Comparison of ENCODE assay signal across 8 mouse cellular contexts in the genomic region with DNA sequence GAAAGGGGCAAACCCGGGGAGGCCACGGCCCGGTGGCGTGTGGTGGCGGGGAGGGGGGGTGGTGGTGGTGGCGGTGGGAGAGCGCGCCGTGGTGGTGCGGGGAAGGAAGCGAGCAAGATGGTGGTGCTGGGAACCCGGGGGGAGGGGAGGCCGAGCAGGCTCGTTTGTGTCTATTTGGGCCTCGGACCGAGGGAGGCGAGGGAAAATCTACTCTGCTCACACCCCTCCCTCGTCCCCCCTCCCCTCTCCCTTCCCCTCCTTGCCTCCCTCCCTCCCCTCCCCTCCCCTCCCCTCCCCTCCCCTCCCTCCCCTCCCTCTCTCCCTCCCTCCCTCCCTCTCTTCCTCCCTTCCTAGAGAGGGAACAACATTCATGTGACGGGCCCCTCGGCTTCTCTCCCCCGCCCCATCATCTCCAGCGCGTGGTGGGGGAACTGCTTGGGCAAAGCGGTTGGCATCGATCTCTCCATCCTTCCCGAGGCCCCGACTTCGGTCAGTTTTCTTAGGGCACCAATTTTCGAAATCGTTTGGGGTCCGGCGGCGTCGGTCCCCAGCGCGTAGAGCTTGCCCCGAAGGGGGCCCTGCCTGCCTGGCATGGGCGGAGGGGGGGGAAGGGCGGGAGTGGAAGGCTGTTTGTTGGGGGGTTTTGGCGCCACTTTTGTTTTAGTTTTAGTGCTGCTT. TPM values are rescaled to one million over a fixed set of nuclear protein-coding genes. Genes with fewer than 3 reads are reported as not detected.
A peak's percentile ranks its signal among the peaks of the same experiment; 100 is the strongest.
DNase-seq lines count a peak whose midpoint lies in the region; ATAC-seq and TF ChIP-seq lines count a peak whose summit lies in the region.

No protein-coding gene starts in this region.

- ATAC-seq in Patski, result peak; percentile 7
- ATAC-seq in hindbrain, embryonic 15.5 days (ENCODE audit: low FRiP score, low read depth), result peak; percentile 87

- in situ Hi-C loops in Patski (cut with MboI; ENCODE audit: low pct_unique_long_range_greater_than_20kb), result loop anchor here (10.0 kb wide), 1 partner anchor 54 kb away; no protein-coding TSS in a partner anchor

- H3K4me2 ChIP-seq in hindbrain, embryonic 15.5 days, result peak overlapping the region; percentile 55

- H3K27me3 ChIP-seq in Patski, result peaks cover 16% of the 10 kb centered on the region
- no peaks in the 10 kb centered on the region for H3K27me3 ChIP-seq in hindbrain, embryonic 15.5 days
- H3K27me3 ChIP-seq in megakaryocyte, embryonic 14.5 days (replicated peaks), result no peaks in the 10 kb centered on the region

- no peak for DNase-seq in Patski (ENCODE audit: low read depth, low spot score)
- DNase-seq in cerebellum, postnatal 10 days, result peak; percentile 92 to 94
- DNase-seq in frontal cortex, postnatal 36 days (ENCODE audit: low spot score in 2 of 2), result peak; percentile 48 to 58
- peak; percentile 30 to 72 for DNase-seq in left cerebral cortex, adult 8-10 months (ENCODE audit: low spot score in 2 of 2)
- peak; percentile 73 for DNase-seq in right cerebral cortex, postnatal 14 days
- DNase-seq in urinary bladder, postnatal 25 days (ENCODE audit: low spot score), result peak; percentile 54

- no peaks in the 10 kb centered on the region for H3K9me3 ChIP-seq in hindbrain, embryonic 15.5 days
- H3K9me3 ChIP-seq in megakaryocyte, embryonic 14.5 days, result peaks cover 11% of the 10 kb centered on the region; the same call in 1 of the 2 replicates

- H3K4me3 ChIP-seq in hindbrain, embryonic 15.5 days, result peak overlapping the region; percentile 63
- H3K4me3 ChIP-seq in megakaryocyte, embryonic 14.5 days (replicated peaks), result peak overlapping the region; percentile 93

- no peaks in the 10 kb centered on the region for H3K36me3 ChIP-seq in hindbrain, embryonic 15.5 days
- no peaks in the 10 kb centered on the region for H3K36me3 ChIP-seq in megakaryocyte, embryonic 14.5 days (replicated peaks; ENCODE audit: low read length)

- no peak for TF ChIP-seq CTCF in Patski (IDR thresholded peaks at IDR 0.05)

- peak overlapping the region; percentile 98 for H3K27ac ChIP-seq in hindbrain, embryonic 15.5 days (replicated peaks)

- WGBS in hindbrain, embryonic 15.5 days, result 27% methylated on average over 18 of the region's 40 CpGs

- peak overlapping the region; percentile 75 for H3K9ac ChIP-seq in hindbrain, embryonic 15.5 days

- peaks cover 6% of the 10 kb centered on the region for H3K4me1 ChIP-seq in hindbrain, embryonic 15.5 days (replicated peaks)
- peaks cover 10% of the 10 kb centered on the region for H3K4me1 ChIP-seq in megakaryocyte, embryonic 14.5 days

- CTCF ChIA-PET in Patski (lab: Charles Lee), result no interaction called here

- POLR2A ChIA-PET in Patski (lab: Charles Lee), result interaction anchor here (0.6 kb wide), 1 partner anchor 47 kb away, joined by 4 read pairs; no protein-coding TSS in a partner anchor

RNA-seq across cellular contexts. Expression of gene Stag2, which starts 1.4 kb away (rescaled TPM):
- 52.0 TPM for polyA plus RNA-seq in Patski (2021)
- polyA plus RNA-seq in hindbrain, embryonic 15.5 days (2015; fragmentation: Nextera tagmentation; extraction: Ambion mirVana), result 17.6 and 21.8 TPM in 2 replicates
- 10 to 100 TPM; 48.8 to 68.3 (median 59.1) TPM for total RNA-seq in left cerebral cortex, adult 8-10 months (2022)
- 1.8 TPM in 1 of 2 replicates, not detected in the other for polyA plus RNA-seq in megakaryocyte, embryonic 14.5 days (2012; ENCODE audit: insufficient read depth, low replicate concordance)
